Mouse (Mus musculus) lung, adult 2 months (tissue): ENCODE measurements around the gene Churc1.

Source experiments
- CTCF ChIP-seq: fragments of 200-500 bp; IDR thresholded peaks from 2 replicates; pipeline ENCODE4 v1.5.1; 2011; ENCODE audit warnings: mild to moderate bottlenecking, low read length, control low read depth; ENCODE audit not compliant: insufficient read depth
- POLR2A ChIP-seq: fragments of 200-500 bp; IDR thresholded peaks from 2 replicates; pipeline ENCODE4 v1.6.1; 2011; ENCODE audit warnings: low read depth, mild to moderate bottlenecking, control low read depth, low read length, borderline replicate concordance; ENCODE audit errors: extremely low read depth

DNA sequence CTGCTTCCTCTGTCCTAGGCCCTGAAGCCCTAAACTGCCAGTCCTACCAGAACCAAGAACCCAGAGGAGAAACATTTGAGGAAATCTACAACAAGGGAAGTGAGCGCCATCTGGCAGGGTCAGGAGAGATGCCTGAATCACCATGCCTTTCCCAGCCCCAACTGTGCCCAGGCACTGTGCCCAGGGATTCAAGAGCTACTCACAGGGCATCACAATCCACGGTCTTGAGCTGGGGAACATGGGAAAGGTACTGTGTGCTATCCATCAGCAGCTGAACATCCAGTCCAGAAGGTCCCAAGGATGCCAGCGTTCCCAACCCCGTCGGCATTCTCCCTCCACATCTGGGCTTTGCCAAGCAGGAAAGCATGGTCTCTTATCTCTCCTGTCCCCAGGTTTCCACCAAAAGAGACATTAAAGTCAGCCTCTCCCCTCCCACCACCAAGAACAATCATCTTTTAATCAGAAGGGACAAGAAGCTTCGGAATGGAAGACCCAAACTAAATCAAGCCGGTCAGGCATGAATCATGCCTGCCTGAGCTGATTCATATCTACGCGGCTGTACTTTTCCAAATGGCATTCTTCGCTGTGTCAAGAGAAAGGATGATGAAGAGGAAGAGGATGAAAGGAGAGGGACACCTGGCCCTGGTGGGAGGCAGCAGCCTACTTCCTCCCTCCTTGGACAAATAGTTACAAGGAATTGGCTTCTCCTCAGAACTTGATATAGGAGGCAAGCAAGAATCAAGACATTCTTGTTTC lies 39.9 kb downstream of the Churc1 start:
- TF ChIP-seq POLR2A (no peak), CTCF (no peak)
